Mouse (Mus musculus) kidney, postnatal 10 days (tissue): ENCODE measurements around the gene Rrn3.
"Not testable (repeated sequence)": the region's sequence is repeated elsewhere in the genome, so short reads cannot be mapped to it uniquely, and the experiment has no call there.

Experiments
- DNase-seq: peaks from one replicate; pipeline ENCODE4 v3.0.0; 2021; ENCODE audit warnings: mixed read lengths

The Rrn3 gene

DNA sequence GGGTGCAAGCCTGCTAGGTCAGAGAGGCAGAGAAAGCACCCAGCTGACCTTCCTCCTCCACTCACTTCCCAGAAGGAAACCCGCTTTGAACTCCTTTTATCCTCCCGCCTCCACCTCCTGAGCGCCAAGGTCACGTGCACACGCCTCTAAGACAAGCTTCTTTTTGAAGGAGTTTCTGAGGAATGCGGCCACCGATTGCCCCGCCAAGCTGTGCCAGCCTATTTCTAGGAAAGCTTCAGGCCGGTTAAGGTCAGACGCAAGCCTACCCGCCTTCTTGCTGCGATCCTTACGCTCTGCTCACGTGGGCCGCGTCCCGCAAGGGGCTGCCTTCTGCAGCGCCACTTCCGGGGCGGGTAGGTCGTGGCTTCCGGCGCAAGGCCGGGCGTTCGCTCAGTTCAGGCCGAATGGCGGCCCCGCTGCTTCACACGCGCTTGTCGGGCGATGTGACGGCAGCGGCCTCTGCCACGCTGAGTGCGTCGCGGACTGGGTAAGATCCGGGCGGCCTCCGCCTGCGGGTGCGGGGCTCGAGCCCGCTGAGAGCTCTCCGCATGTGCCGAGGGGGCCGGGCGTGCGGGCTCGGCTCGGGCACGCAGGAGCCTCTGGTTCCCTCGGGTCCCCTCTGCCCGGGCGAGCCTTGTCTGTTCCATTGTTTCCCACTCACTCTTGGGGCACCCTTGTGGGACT, at the start of gene Rrn3:
TSS of gene Rrn3 (plus strand) at position 356 of the 684 bp plus-strand sequence.
- peak; percentile 94 for DNase-seq

DNA sequence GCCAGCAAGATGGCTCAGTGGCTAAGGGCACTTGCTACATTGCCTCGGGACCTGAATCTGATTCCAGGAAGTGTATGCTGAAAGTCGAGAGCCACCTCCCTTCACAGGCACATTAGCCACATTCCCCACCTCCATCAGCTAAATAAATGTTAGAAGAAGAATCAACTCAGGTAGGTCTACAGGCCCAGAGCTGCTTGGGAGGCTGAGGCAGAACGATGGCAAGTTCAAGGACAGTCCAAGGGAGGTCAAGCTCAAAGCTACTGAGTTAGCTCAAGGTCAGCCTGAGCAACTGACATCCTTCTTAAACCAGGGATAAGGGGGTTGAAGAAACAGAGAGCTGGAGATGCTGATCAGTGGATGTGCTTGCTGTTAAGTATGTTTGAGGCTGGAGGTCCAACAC, 47.7 kb upstream of the Rrn3 start:
- DNase-seq = no peak

DNA sequence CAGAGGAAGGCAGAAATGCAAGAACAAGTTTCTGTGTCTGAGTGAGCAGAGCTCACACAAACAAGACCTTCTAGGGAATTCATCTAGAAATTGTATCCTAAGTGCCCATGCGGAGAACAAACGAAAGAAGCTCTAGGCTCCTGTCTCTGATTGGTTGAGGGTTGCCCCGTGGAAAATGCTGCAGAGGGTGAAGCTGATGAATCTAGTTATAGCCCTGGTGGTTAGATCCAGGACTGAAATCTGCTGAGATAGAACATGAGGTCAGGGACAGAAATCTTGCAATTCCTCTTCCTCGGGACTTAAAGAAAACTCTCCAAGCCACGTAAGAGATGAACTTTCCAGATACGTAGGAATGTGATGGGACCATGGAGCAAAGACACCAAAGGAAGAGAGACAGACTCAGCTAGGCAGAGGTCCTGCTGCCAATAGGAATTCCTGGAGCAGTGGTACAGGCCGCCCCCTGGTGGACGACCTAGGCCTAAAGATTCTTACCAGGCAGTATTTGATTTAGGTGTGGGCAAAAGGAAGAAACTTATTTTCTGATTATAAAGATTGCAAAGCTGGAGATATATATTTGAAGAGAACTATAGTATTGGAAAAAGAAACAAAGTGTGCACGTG, 46.9 kb upstream of the Rrn3 start:
- DNase-seq = peak; percentile 89

DNA sequence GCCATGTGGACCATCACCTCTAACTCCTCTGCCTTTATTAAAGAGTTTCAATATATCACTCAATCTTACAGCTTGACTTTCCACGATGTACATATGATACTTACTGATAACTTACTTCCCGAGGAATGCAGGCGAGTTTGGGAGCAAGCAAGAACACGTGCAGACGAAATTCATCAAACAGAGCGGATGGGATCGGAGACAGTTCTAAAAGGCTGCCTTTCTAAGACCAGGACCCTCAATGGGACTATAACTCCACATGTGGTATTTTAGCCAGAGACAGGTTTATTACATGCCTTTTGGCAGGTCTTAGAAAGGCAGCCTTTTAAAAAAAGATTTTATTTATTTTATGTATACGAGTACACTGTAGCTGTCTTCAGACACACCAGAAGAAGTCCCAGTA, 44.5 kb upstream of the Rrn3 start:
- DNase-seq = no peak

DNA sequence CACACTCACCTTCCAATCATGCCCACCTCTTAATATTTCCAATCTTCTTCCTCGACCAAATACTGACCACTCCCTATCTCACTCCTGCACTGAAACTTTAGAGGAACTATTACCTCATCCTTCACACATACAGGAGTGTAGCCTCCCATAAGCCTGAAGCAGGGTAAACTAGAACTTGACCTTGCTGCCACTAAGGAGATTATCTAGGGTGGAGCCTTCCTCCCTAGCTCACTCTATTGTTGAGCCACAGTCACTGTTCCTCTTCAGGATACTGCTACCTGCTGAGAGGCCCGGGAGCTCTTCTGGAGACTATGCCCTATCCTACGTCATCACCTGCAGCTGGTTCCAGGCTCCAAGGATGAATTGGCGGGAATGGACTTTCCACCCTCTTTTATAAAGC, 41.5 kb upstream of the Rrn3 start:
- not testable (repeated sequence) for DNase-seq

DNA sequence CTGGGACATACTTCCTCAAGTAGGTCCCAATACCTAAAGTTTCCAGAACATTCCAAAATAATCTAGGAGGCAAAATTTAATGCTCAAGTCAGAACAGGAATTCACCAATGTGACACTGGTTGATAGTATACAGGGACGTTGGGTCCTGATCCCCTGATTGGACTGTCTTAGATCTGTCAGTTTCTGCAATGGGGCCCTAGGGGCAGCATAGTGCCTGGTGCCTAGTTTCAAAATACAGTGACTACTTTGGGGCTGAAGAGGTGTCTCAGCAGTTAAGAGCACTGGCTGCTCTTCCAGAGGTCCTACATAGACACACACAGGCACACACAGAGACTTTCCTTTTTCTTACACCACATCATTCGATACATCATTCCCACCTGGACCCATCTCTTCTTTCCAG, 39.7 kb upstream of the Rrn3 start:
- no peak for DNase-seq

DNA sequence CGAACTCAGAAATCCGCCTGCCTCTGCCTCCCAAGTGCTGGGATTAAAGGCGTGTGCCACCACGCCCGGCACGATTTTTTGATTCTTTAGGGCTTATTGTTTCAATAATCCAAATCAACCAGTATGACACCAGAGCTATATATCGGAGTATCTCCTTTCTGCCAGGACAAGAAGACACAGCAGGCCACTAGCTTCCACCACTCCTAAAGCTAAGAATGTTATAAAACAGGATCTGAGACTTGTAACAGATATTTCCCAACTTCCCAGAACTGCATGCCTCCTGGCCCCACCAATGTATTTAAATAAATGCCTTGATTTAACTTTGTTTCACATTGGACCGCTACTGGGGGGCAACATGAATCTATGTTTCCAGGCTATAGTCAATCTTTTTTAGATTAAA, 32.8 kb upstream of the Rrn3 start:
- DNase-seq = no peak

DNA sequence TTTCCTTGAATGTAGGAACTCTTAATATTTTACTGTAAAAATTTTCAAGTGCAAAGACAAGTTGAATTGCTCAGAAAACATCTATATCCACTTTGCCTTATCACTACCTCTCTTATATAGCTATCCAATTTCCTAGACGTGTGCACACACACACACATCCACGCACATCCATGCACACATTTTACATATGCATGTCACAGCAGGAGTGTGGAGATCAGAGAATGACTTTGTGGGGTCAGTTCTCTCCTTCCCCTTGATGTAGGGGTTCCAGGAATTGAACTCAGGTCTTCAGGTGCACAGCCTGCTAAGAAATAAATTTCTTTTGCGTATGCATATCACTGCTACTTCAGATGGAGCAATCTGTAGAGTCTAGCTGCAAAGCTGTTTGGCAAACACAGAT, 32.4 kb upstream of the Rrn3 start:
- DNase-seq = no peak

DNA sequence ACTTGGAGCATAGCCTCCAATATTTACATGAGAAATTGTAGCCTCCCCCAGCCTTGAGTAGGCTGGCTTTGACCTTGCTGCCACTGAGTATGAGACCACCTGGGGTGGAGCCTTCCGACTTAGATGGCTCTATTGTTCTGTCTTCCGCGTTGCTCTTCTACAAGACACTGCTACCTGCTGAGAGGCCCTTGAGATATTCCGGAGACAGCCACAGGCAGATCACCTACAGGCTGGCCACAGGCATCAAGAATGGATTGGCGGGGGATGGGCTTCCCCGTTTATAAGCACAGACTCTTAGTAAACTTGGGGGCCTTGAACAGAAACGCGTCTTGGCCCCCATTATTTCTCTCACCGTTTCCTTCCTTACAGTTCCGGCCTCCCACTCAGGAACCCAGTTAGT, 31.7 kb upstream of the Rrn3 start:
- not testable (repeated sequence) for DNase-seq

DNA sequence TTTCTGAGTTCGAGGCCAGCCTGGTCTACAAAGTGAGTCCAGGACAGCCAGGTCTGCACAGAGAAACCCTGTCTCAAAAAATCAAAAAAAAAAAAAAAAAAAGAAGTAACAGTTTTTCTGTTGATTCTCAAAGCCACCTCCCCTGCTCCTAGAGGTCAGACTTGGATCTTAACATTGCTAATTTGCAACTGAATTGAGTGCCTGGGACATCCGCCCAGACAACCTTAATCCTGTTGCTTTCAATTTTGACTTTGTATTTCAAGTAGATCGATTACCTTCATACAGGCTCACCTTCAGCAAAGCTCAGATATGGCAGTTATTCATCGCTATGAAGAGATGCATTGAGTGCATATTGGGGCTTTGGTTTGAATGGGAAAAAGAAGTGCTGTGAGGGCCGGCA, 31.2 kb upstream of the Rrn3 start:
- no peak for DNase-seq

DNA sequence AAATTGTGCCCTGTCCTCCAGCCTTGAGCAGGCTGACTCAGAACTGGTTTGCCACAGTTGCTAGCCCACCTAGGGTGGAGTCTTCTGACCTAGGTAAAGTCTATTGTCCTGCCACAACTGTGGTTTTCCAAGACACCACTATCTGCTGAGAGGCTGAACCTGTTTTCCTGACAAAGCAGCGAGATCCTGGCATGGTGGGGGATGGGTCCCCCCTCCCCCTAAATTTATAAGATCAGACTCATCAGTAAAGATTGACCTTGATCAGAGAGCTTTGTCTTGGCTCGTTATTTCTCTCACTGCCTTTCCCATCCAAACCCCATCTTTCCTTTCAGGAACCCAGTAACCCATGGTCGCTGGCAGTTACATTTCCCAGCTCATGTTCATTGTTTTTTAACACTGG, 30.5 kb upstream of the Rrn3 start:
- no peak for DNase-seq

DNA sequence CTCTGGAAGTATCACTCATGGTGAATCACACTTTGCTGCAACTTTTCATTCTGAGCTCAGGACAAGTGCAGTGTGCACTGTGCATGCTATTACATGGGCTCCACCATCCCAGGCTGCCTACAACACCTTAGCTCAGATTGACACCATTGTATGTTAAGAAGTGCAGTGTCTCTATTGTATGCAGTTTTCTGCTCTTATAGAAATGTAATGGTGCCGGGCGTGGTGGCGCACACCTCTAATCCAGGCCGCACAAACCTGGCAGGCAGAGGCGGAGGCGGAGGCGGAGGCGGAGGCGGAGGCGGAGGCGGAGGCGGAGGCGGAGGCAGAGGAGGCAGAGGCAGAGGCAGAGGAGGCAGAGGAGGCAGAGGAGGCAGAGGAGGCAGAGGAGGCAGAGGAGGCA, 29.9 kb upstream of the Rrn3 start:
- DNase-seq = no peak

DNA sequence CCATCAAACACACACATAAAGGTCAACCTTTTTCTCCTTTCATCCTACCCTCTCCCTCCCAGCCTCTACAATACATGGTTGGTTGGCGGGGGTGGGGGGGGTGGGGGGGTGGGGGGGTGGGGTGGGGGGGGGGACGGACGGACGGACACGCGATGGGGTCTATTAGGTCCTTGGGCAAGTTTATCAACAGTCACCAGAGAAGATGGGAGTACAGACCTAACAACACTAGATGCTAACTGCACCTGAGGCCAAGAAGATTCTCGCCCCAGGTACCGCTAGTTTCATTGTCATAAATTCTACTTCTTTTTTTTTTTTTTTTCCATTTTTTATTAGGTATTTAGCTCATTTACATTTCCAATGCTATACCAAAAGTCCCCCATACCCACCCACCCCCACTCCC, 26.5 kb upstream of the Rrn3 start:
- no peak for DNase-seq

DNA sequence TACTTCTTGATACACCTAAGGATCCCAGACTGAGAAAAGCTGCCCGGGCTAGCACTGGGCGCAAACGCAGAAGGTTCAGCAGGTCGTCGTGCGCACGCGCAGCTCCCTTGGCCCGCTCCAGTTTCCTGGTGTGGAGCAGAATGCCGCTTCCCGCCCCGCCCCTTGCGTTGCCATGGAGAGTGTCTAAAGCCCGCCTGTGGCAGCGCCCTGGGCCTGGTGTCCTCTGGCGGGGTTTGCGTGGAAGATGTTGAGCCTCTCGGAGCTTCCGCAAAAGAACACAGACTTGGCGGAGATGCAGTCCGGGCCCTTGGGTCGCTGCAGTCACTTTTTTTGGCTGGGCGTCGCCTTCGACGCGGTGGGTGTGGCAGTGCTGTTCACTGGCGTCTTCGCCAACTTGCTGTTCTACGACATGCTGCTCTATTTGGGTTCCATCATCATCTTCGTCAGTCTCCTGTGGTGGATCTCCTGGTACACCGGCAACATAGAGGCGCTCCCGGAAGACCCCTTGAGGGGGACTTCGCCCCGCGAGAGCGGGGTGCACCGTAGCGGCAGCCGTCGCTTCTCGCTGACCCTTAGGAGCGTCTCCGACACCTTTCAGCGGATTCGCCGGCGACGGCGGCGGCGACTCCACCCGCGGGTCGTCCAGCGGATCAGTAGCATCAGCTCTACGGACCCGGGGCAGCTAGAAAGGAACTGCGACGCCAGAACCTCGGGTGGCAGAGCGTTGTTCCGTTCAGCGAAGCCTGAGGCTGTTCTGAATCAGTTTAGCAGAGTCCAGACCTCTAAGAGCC, 25.9 kb upstream of the Rrn3 start:
- peak; percentile 98 for DNase-seq

DNA sequence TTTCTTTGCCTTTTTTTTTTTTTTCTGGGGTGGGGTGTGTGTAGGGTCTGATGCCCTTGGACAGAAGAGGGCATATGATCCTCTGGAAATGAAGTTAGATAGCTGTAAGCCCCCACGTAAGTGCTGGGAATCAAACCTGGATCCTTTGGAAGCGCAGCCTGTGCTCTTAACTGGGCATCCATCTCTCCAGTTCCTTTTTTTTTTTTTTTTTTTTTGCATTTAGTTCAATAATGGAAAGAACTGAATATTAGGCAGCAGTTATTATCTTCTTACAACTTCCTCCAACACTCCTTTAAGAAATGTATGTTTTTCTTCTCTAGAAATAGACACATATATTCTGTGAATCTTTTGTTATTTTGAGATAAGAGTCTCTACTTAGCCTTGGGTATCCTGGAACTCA, 22.7 kb upstream of the Rrn3 start:
- DNase-seq = no peak

DNA sequence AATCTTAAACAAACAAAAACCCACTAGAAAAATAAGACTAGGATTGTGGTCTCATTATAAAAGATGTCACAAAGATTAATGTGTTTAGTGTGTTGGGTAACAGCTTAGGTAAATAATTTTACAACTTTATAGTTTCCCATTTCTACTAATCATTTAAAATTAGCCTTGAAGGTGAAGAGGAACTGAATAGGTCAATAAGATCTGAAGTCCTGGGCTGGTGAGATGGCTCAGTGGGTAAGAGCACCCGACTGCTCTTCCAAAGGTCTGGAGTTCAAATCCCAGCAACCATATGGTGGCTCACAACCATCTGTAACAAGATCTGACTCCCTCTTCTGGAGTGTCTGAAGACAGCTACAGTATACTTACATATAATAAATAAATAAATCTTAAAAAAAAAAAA, 17.7 kb upstream of the Rrn3 start:
- DNase-seq = not testable (repeated sequence)

DNA sequence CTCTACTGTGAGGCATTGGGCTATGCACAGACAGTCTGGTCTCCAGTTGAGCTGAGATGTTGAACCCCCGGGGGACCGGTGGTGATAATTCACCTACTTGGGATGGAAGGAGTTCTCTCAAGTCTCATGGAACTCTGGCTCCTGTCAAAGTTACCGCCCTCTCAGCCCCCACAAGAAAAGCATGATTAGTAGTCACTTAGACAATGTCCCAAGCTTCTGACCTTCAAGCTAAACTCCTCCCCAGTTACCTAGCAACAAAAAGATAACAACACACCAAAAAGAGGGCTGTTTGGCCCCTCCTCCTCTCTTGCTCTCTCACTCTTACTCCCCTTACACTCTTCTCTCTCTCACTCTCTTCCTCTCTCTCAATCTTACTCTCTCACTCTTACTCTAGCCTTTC, 16.0 kb upstream of the Rrn3 start:
- DNase-seq = no peak

DNA sequence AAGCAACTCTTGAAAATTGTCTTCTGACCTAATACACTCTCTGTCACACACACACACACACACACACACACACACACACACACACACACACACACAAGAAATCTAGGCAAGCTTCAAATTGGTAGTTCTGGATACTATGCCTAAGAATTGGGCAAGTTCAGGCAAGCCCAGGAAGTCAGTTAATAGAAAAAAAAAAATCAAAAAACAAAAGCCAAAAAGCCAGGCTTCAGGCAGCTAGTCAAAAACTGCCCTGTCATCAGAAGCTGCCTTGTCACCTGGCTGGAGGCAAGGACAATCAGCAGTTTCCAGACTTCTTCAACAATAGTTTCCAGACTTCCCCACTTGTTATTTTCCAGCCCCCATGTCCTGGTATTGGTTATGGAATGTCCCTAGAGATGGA, 14.1 kb upstream of the Rrn3 start:
- no peak for DNase-seq

DNA sequence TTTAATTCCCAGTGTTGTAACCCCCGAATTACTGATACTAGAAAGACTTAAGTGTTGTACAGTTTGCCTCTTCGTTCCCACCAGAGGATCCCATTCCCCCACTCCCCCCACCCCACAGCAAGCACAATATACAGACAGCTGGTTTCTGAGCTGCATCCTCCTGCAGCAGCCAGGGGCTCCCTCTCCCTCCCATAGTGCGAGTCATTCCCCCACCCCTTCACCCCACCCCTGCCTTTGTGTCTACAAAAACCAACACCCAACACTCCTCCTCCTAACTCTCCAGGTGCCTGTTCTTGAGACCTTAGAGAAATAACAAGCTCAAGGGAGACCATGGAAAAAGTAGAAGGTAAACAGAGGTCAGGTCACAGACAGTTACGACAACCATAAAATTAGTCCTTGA, 8.9 kb upstream of the Rrn3 start:
- not testable (repeated sequence) for DNase-seq

DNA sequence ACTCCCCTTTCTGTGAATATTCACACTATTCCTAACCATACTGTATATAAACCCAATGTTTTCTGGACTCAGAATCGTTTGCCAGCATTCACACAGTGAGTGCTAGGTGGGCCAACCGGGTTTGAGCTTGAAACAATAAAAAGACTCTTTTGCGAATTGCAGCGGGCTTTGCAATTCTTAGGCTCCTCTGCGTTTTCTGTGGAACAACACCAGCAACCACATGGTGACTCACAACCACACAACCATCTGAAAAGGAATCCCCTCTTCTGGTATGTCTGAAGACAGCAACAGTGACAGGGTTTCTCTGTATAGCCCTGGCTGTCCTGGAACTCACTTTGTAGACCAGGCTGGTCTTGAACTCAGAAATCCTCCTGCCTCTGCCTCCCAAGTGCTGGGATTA, 8.5 kb upstream of the Rrn3 start:
- not testable (repeated sequence) for DNase-seq

DNA sequence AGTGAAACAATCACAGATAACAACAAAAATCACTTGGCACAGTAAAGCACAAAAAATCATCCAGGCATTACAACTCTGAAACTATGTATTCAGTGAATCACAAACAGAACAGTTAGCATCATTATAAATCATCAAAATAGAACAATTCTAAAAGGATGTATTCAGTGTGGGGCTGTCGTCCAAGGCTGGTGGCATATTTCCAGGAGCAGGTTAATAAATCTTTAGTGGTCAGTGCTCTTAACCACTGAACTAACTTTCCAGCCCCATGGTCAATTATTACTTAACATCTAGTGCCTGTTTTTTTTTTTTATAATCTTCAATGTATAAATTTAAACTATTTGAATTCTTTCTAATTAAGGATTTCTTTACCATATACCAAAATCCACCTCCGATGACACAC, 6.5 kb upstream of the Rrn3 start:
- DNase-seq = peak; percentile 44

DNA sequence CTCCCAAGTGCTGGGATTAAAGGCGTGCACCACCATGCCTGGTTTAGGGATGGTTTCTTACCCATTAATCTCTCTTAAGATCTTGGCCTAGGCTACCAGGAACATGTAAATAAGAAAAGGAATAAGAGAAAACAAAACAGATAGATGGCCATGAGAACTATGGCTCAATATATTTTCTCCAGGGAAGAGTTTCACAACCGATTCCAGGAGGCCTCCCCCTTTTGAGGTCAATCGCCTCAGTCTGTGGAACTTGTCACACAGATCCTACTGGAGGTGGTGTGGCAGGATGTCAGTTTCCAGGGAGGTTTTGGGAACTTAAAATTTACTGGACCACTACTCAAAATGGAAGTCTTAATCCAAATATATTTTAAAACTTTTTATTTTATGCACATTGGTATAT, 5.9 kb upstream of the Rrn3 start:
- DNase-seq = not testable (repeated sequence)

DNA sequence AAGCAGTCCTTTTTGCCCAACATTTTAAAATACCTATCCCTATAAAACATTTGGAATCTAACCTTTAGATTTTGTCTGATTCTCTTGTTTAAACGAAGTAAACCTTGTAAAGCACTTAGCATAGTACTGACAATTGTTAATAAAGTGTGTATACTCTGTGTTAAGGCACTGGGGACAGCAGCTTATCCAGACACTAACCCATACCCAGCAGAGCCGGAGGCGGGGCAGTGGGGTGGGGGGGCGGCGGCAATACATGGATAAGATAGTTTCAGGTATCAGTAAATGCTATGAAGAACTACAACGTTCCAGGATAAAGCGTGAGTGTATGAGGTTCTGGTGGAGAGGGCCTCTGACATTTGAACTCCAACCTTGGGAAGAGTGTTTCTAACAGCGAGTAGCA, 708 bp downstream of the Rrn3 start:
- DNase-seq = no peak

DNA sequence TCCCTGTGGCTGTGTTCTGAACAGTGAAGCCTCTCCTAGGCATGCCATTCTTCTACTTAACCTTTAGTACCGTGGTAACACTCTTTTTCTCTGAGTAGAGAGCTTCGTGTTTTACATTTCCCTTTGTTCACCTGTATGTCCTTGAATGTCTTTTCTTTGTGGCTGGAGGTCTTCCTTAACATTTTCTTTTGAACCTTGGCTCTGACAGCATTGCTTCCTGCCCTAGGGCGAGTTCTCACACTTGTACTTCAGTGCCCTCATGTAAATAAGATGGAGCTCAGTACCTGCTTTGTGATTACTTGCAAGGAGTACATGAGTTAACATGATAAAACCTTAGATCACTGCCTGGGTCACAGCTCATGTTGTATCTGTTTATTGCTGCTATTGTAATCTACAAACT, 5.4 kb downstream of the Rrn3 start:
- DNase-seq = no peak
